Mouse (Mus musculus) spleen, adult 18-20 months (tissue): ENCODE results near the gene Tmem8.
A peak's percentile ranks its signal among the peaks of the same experiment; 100 is the strongest.
"Not testable (repeated sequence)": the region's sequence is repeated elsewhere in the genome, so short reads cannot be mapped to it uniquely, and the experiment has no call there.

Experiments
- DNase-seq, 2 experiments: peaks; one replicate each; pipeline ENCODE4 v3.0.0; 2022; ENCODE audit warnings: mixed read lengths in 2 of 2

Gene Tmem8

GRCm38 (mm10) chr17:26112751-26113150 is 348 bp upstream of the Tmem8 start:
- DNase-seq, result no peak

- DNase-seq, result no peak
These were observed 962 bp downstream of the Tmem8 start for GRCm38 (mm10) chr17:26114061-26114460.

- not testable (repeated sequence) for DNase-seq
These were observed 1.4 kb downstream of the Tmem8 start for GRCm38 (mm10) chr17:26114461-26114860.

- DNase-seq, result no peak
These were observed 2.3 kb downstream of the Tmem8 start for GRCm38 (mm10) chr17:26115205-26115898.

GRCm38 (mm10) chr17:26115956-26116487 is 2.9 kb downstream of the Tmem8 start:
- no peak for DNase-seq

GRCm38 (mm10) chr17:26116503-26117258 is 3.6 kb downstream of the Tmem8 start:
- no peak for DNase-seq

- DNase-seq, result peak; percentile 34 to 67
These were observed 6.9 kb downstream of the Tmem8 start for GRCm38 (mm10) chr17:26119766-26120710.

- no peak for DNase-seq
These were observed 9.5 kb downstream of the Tmem8 start for GRCm38 (mm10) chr17:26122431-26123140.

- DNase-seq, result peak; percentile 73 to 82
These were observed 10.2 kb downstream of the Tmem8 start, which contains the start of gene Mrpl28 for GRCm38 (mm10) chr17:26123267-26123684. Gene Mrpl28 (plus strand): TSS chr17:26123500.

GRCm38 (mm10) chr17:26124560-26124959 is 11.5 kb downstream of the Tmem8 start:
- DNase-seq, result no peak

GRCm38 (mm10) chr17:26125226-26125625 is 12.1 kb downstream of the Tmem8 start:
- DNase-seq, result no peak

GRCm38 (mm10) chr17:26131062-26131732 is 18.1 kb downstream of the Tmem8 start:
- no peak for DNase-seq

GRCm38 (mm10) chr17:26131856-26132853 is 19.1 kb downstream of the Tmem8 start:
- DNase-seq, result no peak

- no peak for DNase-seq
These were observed 24.1 kb downstream of the Tmem8 start for GRCm38 (mm10) chr17:26137106-26137750.

- DNase-seq, result no peak
These were observed 24.6 kb downstream of the Tmem8 start for GRCm38 (mm10) chr17:26137751-26138130.

- DNase-seq, result peak; percentile 92 to 93
These were observed 25.2 kb downstream of the Tmem8 start, which contains the start of gene Axin1 for GRCm38 (mm10) chr17:26138239-26138836. Gene Axin1 (plus strand): TSS chr17:26138688.

- no peak for DNase-seq
These were observed 25.8 kb downstream of the Tmem8 start for GRCm38 (mm10) chr17:26138901-26139381.

- DNase-seq, result no peak
These were observed 29.7 kb downstream of the Tmem8 start for GRCm38 (mm10) chr17:26142796-26143195.

GRCm38 (mm10) chr17:26143386-26143785 is 30.3 kb downstream of the Tmem8 start:
- DNase-seq, result no peak
